Mouse (Mus musculus): Measurements from ENCODE around the gene Olfr1339. TPM values are rescaled to one million over a fixed set of nuclear protein-coding genes. Genes with fewer than 3 reads are reported as not detected.

Olfr1339 gene
- polyA plus RNA-seq, 1 experiment from 2014 or later = not detected

DNA sequence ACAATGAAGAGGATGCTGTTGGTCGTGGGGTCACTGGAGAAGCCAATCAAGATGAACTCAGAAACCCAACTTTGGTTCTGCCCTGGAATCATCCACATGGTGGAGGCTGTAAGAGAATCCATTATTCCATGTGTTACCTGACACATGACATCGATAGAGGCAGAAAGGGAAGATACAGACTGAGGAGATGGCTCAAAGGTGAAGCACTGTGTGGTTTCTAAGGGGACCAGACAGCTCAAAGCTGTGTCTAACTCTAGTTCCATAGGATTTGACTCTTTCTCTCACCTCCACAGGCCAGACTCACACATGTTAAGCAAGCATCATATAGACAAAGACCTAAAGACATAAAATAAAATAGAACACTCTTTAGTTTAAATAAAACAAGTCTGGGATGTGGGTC, 50.5 kb downstream of the Olfr1339 start, which contains the start of gene Olfr1337:
Olfr1337 (minus strand) TSS at position 101 of the 400 bp plus-strand sequence.
- no peak for DNase-seq (ENCODE audit: low spot score)
- no peaks in the 10 kb centered on the region for H3K9me3 ChIP-seq
- no peaks in the 10 kb centered on the region for H3K4me1 ChIP-seq (replicated peaks)
- no peak within 1 kb of the TSS for H3K4me3 ChIP-seq
- no peak within 1 kb of the TSS for H3K27ac ChIP-seq
- no peaks in the 10 kb centered on the region for H3K27me3 ChIP-seq (ENCODE audit: insufficient read depth, poor library complexity, severe bottlenecking)
- no peaks in the 10 kb centered on the region for H3K36me3 ChIP-seq
- 82% methylated on average over 2 of the region's 2 CpGs for WGBS

Other genes with a start within 250 kb of the Olfr1339 start
- 16.0 and 19.5 TPM in 2 replicates for gene Tie1, start 242.1 kb upstream of the Olfr1339 start, polyA plus RNA-seq (2016; fragmentation: Nextera tagmentation; extraction: Ambion mirVana)
- gene 2610528J11Rik, start 205.2 kb upstream of the Olfr1339 start, polyA plus RNA-seq (2016; fragmentation: Nextera tagmentation; extraction: Ambion mirVana) = 1.1 and 2.8 TPM in 2 replicates
- gene Tmem125, start 188.1 kb upstream of the Olfr1339 start, polyA plus RNA-seq (2016; fragmentation: Nextera tagmentation; extraction: Ambion mirVana) = 0.71 and 1.1 TPM in 2 replicates
- 0.71 and 1.3 TPM in 2 replicates for gene Cfap57, start 111.4 kb upstream of the Olfr1339 start, polyA plus RNA-seq (2016; fragmentation: Nextera tagmentation; extraction: Ambion mirVana)
- 148 and 192 TPM in 2 replicates for gene Ebna1bp2, start 111.4 kb upstream of the Olfr1339 start, polyA plus RNA-seq (2016; fragmentation: Nextera tagmentation; extraction: Ambion mirVana)
- not detected in 2 replicates for gene Olfr62, start 73.2 kb upstream of the Olfr1339 start, polyA plus RNA-seq (2016; fragmentation: Nextera tagmentation; extraction: Ambion mirVana)
- gene Olfr1342, start 39.4 kb upstream of the Olfr1339 start, polyA plus RNA-seq (2016; fragmentation: Nextera tagmentation; extraction: Ambion mirVana) = not detected in 2 replicates
- not detected in 2 replicates for gene Olfr1341, start 28.7 kb upstream of the Olfr1339 start, polyA plus RNA-seq (2016; fragmentation: Nextera tagmentation; extraction: Ambion mirVana)
- not detected in 2 replicates for gene Olfr1340, start 12.0 kb upstream of the Olfr1339 start, polyA plus RNA-seq (2016; fragmentation: Nextera tagmentation; extraction: Ambion mirVana)
- not detected in 2 replicates for gene Olfr1338, start 26.6 kb downstream of the Olfr1339 start, polyA plus RNA-seq (2016; fragmentation: Nextera tagmentation; extraction: Ambion mirVana)
- not detected in 2 replicates for gene Olfr1337, start 50.4 kb downstream of the Olfr1339 start, polyA plus RNA-seq (2016; fragmentation: Nextera tagmentation; extraction: Ambion mirVana)
- not detected in 2 replicates for gene Olfr1335, start 77.8 kb downstream of the Olfr1339 start, polyA plus RNA-seq (2016; fragmentation: Nextera tagmentation; extraction: Ambion mirVana)
- not detected in 2 replicates for gene Olfr1333, start 104.1 kb downstream of the Olfr1339 start, polyA plus RNA-seq (2016; fragmentation: Nextera tagmentation; extraction: Ambion mirVana)
- gene Olfr1331, start 132.5 kb downstream of the Olfr1339 start, polyA plus RNA-seq (2016; fragmentation: Nextera tagmentation; extraction: Ambion mirVana) = not detected in 2 replicates
- not detected in 2 replicates for gene Olfr1330, start 156.4 kb downstream of the Olfr1339 start, polyA plus RNA-seq (2016; fragmentation: Nextera tagmentation; extraction: Ambion mirVana)
- gene Olfr1329, start 185.3 kb downstream of the Olfr1339 start, polyA plus RNA-seq (2016; fragmentation: Nextera tagmentation; extraction: Ambion mirVana) = not detected in 2 replicates
- gene Olfr1328, start 206.4 kb downstream of the Olfr1339 start, polyA plus RNA-seq (2016; fragmentation: Nextera tagmentation; extraction: Ambion mirVana) = not detected in 2 replicates
- not detected in 2 replicates for gene Lao1, start 229.4 kb downstream of the Olfr1339 start, polyA plus RNA-seq (2016; fragmentation: Nextera tagmentation; extraction: Ambion mirVana)

Measured in hindbrain, embryonic 10.5 days (tissue).